In the genomic region with DNA sequence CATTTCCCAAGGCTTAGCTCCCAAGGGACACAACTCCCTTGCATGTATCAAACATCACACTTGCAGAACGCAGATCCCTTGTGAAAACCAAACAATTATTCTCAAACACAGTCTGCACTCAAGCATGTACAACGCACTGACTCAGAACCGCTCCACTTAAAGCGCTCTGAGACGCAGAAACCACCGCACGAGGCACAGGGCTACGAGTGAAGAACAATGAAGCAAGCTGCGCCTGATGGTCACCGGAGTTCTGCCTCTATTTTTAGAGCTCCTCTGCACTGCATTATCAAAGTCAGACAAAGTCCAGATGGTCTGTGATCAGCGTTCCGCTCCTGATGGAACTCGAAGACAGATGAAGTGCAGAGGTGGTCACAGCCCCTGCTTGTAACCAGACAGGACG, we compare ENCODE assay signal across 9 mouse cellular contexts. TPM values are rescaled to one million over a fixed set of nuclear protein-coding genes. Genes with fewer than 3 reads are reported as not detected.
DNase-seq lines count a peak whose midpoint lies in the region; TF ChIP-seq lines count a peak whose summit lies in the region.
"Had no signal": no experiment of that assay in that cellular context is flagged by ENCODE, and none has a peak within 500 bp of the region (broad histone marks: within the 10 kb centered on the region; RNA-seq: fewer than 3 reads in every experiment).

No protein-coding gene starts in this region.

- WGBS in heart, embryonic 10.5 days, result 10% methylated on average over 14 of the region's 14 CpGs
- WGBS in cerebellum, adult 2 months, result 22% methylated on average over 14 of the region's 14 CpGs

- peak overlapping the region; percentile 31; the same call in 1 of the 2 replicates for H3K4me3 ChIP-seq in heart, embryonic 10.5 days
- no peak overlapping the region for H3K4me3 ChIP-seq in cerebellum, adult 2 months (replicated peaks; ENCODE audit: insufficient read depth, low read depth, low read length)
- H3K4me3 ChIP-seq: limb, embryonic 15.5 days had no signal

- H3K9me3 ChIP-seq in heart, embryonic 10.5 days, result no peaks in the 10 kb centered on the region
- H3K9me3 ChIP-seq: limb, embryonic 15.5 days had no signal

- H3K27ac ChIP-seq in heart, embryonic 10.5 days, result peak overlapping the region; percentile 87
- no peak overlapping the region for H3K27ac ChIP-seq in cerebellum, adult 2 months (ENCODE audit: insufficient read depth, low read length)
- H3K27ac ChIP-seq: limb, embryonic 15.5 days had no signal

- no peak for TF ChIP-seq CTCF in cerebellum, adult 2 months (IDR thresholded peaks at IDR 0.05; ENCODE audit: borderline replicate concordance, insufficient read depth, low read depth, low read length)

- intact Hi-C loops in left cerebral cortex, postnatal 4 days (cut with DNase I), result no loop called here

- H3K4me1 ChIP-seq in heart, embryonic 10.5 days, result peaks cover 23% of the 10 kb centered on the region
- H3K4me1 ChIP-seq in cerebellum, adult 2 months (ENCODE audit: control insufficient read depth, insufficient read depth, low read length), result no peaks in the 10 kb centered on the region
- H3K4me1 ChIP-seq: limb, embryonic 15.5 days had no signal

- 0 out of 2 replicates have a peak, but pooled peaks cover 4% of the 10 kb centered on the region for H3K36me3 ChIP-seq in heart, embryonic 10.5 days
- H3K36me3 ChIP-seq: limb, embryonic 15.5 days had no signal

- DNase-seq in cerebellum, postnatal 10 days, result peak; percentile 9 to 10
- DNase-seq in cerebellum, adult 9-11 months, result no peak
- DNase-seq in Muller cell, postnatal 12 days (ENCODE audit: inconsistent ontology term), result peak; percentile 69
- DNase-seq in heart, embryonic 10.5 days (ENCODE audit: low spot score), result peak; percentile 90
- peak; percentile 25 for DNase-seq in mesoderm, embryonic 11.5 days (ENCODE audit: low read depth, low spot score)
- no peak for DNase-seq in cerebellum, adult 2 months
- DNase-seq in left cerebral cortex, postnatal 4 days, result no peak
- DNase-seq in right cerebral cortex, postnatal 36 days (ENCODE audit: low spot score in 2 of 2), result no peak

- H3K27me3 ChIP-seq in heart, embryonic 10.5 days (ENCODE audit: insufficient read depth, poor library complexity, severe bottlenecking), result no peaks in the 10 kb centered on the region
- H3K27me3 ChIP-seq in cerebellum, adult 2 months (ENCODE audit: control insufficient read depth, insufficient read depth, low read length), result no peaks in the 10 kb centered on the region
- H3K27me3 ChIP-seq: limb, embryonic 15.5 days had no signal

- TF ChIP-seq POLR2A in cerebellum, adult 2 months (IDR thresholded peaks at IDR 0.05; ENCODE audit: borderline replicate concordance, insufficient read depth, low read length), result no peak

RNA-seq across cellular contexts. Expression of a gene that starts 50.4 kb away (rescaled TPM):
- 27.4 and 44.0 TPM in 2 replicates for polyA plus RNA-seq in heart, embryonic 10.5 days (2016; fragmentation: Nextera tagmentation; extraction: Ambion mirVana)
- 0.49 and 0.93 TPM in 2 replicates for polyA plus RNA-seq in cerebellum, adult 2 months (2012; rRNA removed)
- total RNA-seq in left cerebral cortex, postnatal 4 days (2021), result 1 to 10 TPM; 4.5 to 6.7 TPM

Comparison
In these comparisons a context has a peak if more than half of its experiments do, and no peak if none do; other contexts are left out.
1. DNase-seq: peak in cerebellum, postnatal 10 days (2 of 2), Muller cell, postnatal 12 days (single experiment), heart, embryonic 10.5 days (single experiment) and mesoderm, embryonic 11.5 days (single experiment); none in cerebellum, adult 9-11 months (single experiment), cerebellum, adult 2 months (0 of 2), left cerebral cortex, postnatal 4 days (single experiment) and right cerebral cortex, postnatal 36 days (0 of 2).
2. RNA of a gene that starts 50.4 kb away (polyA plus RNA-seq): 27.4 to 44.0 TPM in heart, embryonic 10.5 days; 0.49 to 0.93 TPM in cerebellum, adult 2 months; every median in the first group is over 10 times any median in the second.